Mouse (Mus musculus) lung, embryonic 15.5 days (tissue): ENCODE results near the gene Arhgef3. TPM values are rescaled to one million over a fixed set of nuclear protein-coding genes. Genes with fewer than 3 reads are reported as not detected.
"Not testable (repeated sequence)": the region's sequence is repeated elsewhere in the genome, so short reads cannot be mapped to it uniquely, and the experiment has no call there.

ENCODE experiments used
- ATAC-seq: fragments of 200-750 bp; cut with Nextera tagmentation; 2 replicates; pipeline ENCODE4 v1.8.0; 2017; ENCODE audit warnings: moderate number of reproducible peaks, borderline replicate concordance; ENCODE audit not compliant: low FRiP score, low TSS enrichment; ENCODE audit errors: extremely low read depth
- H3K27ac ChIP-seq: fragments of 300-500 bp; sonication (generic); 2 replicates; pipeline ENCODE4 v1.5.1; 2015; ENCODE audit warnings: moderate library complexity, mild to moderate bottlenecking, inconsistent platforms
- H3K27me3 ChIP-seq: fragments of 300-500 bp; sonication (generic); 2 replicates; pipeline ENCODE4 v1.6.1; 2015; ENCODE audit warnings: inconsistent platforms
- H3K36me3 ChIP-seq: fragments of 300-500 bp; sonication (generic); 2 replicates; pipeline ENCODE4 v1.6.1; 2015; ENCODE audit warnings: inconsistent platforms
- H3K4me1 ChIP-seq: fragments of 300-500 bp; sonication (generic); 2 replicates; pipeline ENCODE4 v1.6.1; 2015; ENCODE audit warnings: inconsistent platforms
- H3K4me2 ChIP-seq: fragments of 300-500 bp; sonication (generic); 2 replicates; pipeline ENCODE4 v1.6.1; 2015; ENCODE audit warnings: inconsistent platforms, mild to moderate bottlenecking, moderate library complexity
- H3K4me3 ChIP-seq: fragments of 300-500 bp; sonication (generic); 2 replicates; pipeline ENCODE4 v1.5.1; 2015; ENCODE audit warnings: mild to moderate bottlenecking, inconsistent platforms
- H3K9ac ChIP-seq: fragments of 300-500 bp; sonication (generic); 2 replicates; pipeline ENCODE4 v1.6.1; 2015; ENCODE audit warnings: inconsistent platforms
- H3K9me3 ChIP-seq: fragments of 300-500 bp; sonication (generic); 2 replicates; pipeline ENCODE4 v1.6.1; 2016; ENCODE audit warnings: inconsistent platforms
- WGBS: fragments of 180-500 bp; shearing (Covaris S2); methylation state at CpG from one replicate; pipeline ENCODE4 v1.1.7; 2015; 5-methylcytosine and 5-hydroxymethylcytosine counted together
- polyA plus RNA-seq: library from polyadenylated mRNA; unstranded; fragments of >200 nt; fragmentation: Nextera tagmentation; extraction: Ambion mirVana; gene quantifications from 2 replicates; pipeline ENCODE4 v1.2.1, GENCODE M21; 2015

Gene Arhgef3
- polyA plus RNA-seq, 1 experiment from 2014 or later, result 10.9 TPM

DNA sequence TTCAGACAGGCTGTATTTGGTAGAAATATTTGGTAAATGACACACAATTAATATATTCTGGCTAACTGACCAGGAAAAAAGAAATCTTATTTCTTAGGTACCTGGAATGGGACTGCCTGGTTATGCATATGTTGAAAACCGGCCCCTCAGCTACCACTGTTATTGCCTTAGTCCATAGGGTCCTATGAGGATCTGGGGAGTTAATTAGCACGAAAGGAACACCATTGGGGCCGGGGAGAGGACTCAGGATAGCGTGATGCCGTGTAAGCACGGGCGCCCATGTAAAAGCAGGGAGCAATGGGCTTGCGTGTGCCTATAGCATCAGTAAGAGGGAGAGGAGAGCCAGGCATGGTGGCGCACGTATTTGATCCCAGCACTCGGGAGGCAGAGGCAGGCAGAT is 85.2 kb downstream of the Arhgef3 start:
- Histone ChIP-seq H3K9me3 (no peaks in the 10 kb centered on the region), H3K27ac (no peak overlapping the region), H3K4me3 (no peak overlapping the region), H3K36me3 (no peaks in the 10 kb centered on the region), H3K4me1 (no peaks in the 10 kb centered on the region), H3K4me2 (no peak overlapping the region), H3K27me3 (no peaks in the 10 kb centered on the region), H3K9ac (no peak overlapping the region)
- no peak for ATAC-seq
- 94% methylated on average over 11 of the region's 11 CpGs for WGBS

DNA sequence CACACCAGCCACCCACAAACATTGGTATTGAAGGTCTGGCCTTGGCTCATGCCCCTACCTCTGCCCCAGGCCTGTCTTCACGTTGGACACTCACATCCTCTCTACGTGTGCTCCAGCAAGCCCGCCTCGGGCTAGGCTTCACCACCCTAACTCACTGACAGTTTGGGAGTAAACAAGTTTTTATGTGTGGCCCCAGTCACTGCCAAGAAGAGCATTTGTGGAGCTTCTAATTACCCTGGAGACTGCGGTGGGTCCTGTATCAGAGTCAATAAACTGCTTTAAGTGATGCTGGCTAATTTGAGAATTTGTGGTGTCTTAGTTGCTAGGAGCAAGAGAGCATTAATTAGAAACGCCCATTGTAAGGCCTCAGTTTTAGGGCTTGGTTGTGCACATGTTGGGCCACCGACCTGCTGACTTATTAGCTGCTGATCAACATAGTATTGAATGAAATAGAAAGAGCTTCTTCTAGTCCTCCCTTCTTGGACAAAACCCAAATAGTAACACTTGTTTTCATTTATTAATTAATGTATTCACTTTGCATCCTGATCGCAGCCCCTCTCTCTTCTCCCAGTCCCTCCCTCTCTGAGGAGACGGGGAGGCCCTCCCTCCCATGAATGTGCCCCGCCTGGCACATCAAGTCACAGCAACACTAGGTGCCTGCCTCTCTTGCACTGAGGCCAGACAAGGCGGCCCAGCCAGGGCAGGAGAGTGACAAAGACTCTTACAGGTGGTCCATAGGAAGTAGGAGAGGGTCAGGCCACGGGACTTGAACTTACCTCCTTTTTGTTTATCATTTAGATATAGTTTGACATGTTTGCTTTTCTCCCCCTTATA is 86.3 kb downstream of the Arhgef3 start:
- Histone ChIP-seq H3K9ac (no peak overlapping the region), H3K4me3 (no peak overlapping the region), H3K4me1 (no peaks in the 10 kb centered on the region), H3K27me3 (no peaks in the 10 kb centered on the region), H3K27ac (no peak overlapping the region), H3K36me3 (no peaks in the 10 kb centered on the region), H3K9me3 (no peaks in the 10 kb centered on the region), H3K4me2 (no peak overlapping the region)
- no peak for ATAC-seq
- 68% methylated on average over 12 of the region's 12 CpGs for WGBS

DNA sequence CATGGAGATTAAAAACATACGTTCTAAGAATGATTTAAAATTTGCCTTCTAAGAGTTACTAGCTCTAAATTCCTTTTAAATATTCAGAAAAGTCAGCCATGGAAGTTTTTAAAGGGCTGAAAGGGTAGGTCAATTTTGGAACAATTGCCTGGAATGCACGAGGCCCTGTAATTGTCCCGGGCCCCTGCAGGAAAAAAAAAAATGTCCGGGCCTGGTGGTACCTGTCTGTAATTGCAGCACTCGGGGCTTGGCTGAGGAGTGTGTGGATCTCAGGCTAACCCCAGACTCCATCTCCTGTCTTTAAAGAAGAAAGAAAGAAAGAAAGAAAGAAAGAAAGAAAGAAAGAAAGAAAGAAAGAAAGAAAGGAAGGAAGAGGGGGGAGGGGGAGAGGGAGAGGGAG is 87.1 kb downstream of the Arhgef3 start:
- no peaks in the 10 kb centered on the region for H3K4me1 ChIP-seq
- H3K9me3 ChIP-seq, result no peaks in the 10 kb centered on the region
- H3K27ac ChIP-seq, result no peak overlapping the region
- H3K9ac ChIP-seq, result no peak overlapping the region
- 46% methylated on average over 5 of the region's 5 CpGs for WGBS
- no peak overlapping the region for H3K4me2 ChIP-seq
- ATAC-seq, result no peak
- H3K36me3 ChIP-seq, result no peaks in the 10 kb centered on the region
- no peaks in the 10 kb centered on the region for H3K27me3 ChIP-seq
- H3K4me3 ChIP-seq, result no peak overlapping the region

DNA sequence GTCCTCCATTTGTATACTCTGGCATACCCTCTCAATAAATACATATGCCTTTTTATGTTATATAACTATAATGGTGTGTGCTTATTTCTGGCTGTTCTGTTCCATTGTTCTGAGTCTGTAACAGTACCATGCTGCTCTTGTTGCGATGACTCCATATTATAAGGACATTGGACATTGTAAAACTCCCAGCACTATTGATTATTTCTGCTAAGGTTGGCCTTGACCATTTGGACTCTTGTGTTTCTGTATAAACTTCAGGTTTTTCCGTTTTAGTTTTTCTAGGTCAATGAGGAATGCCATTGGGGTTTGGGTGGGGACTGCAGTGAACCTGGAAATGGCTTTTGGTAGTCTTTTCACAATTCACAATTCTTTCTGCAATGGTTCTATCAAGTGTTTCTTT is 90.0 kb downstream of the Arhgef3 start:
- Histone ChIP-seq H3K4me3 (no peak overlapping the region), H3K27ac (no peak overlapping the region), H3K27me3 (no peaks in the 10 kb centered on the region), H3K36me3 (no peaks in the 10 kb centered on the region), H3K4me2 (no peak overlapping the region), H3K9ac (no peak overlapping the region), H3K4me1 (no peaks in the 10 kb centered on the region), H3K9me3 (no peaks in the 10 kb centered on the region)
- no peak for ATAC-seq
- 86% methylated on average over 2 of the region's 2 CpGs for WGBS

DNA sequence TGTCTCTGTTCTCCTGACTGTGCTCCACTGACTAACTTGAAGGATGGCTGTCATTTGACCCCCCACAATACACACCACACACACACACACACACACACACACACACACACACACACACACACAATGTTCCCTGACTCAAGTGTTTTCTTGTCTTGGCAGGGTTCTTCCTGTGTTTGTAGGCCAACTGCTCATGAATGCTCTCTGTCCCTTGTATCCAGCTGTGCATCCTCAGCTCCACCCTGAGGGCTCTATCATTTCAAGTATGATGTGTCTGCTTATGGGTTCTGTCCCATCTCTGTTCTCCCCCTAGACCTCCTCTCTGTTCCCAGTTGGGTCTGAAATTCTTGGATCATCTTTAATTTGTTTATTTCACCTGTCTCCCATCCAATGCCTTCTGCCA is 91.7 kb downstream of the Arhgef3 start:
- no peak for ATAC-seq
- H3K9ac ChIP-seq, result no peak overlapping the region
- H3K27ac ChIP-seq, result no peak overlapping the region
- H3K9me3 ChIP-seq, result no peaks in the 10 kb centered on the region
- no peaks in the 10 kb centered on the region for H3K4me1 ChIP-seq
- H3K4me2 ChIP-seq, result no peak overlapping the region
- H3K36me3 ChIP-seq, result no peaks in the 10 kb centered on the region
- no peaks in the 10 kb centered on the region for H3K27me3 ChIP-seq
- H3K4me3 ChIP-seq, result no peak overlapping the region

DNA sequence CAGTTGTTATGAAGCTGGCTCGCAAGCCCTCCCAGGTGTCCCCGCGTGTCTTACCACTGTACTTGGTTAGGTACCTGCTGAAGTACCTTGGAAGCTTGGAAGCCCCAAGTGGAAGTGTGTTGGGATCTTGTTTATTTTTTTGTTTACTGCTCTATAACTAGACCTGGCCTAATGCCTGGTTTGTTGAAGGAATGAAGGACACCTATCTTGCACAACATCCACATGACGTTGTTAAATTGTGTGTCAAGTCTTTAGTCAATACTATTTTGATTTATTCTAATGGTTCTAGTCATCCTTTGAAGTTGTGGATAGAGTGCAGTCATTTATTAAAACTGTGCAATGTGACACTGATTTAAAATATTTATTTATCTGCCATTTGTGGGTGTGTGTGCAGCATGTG is 94.8 kb downstream of the Arhgef3 start:
- H3K4me1 ChIP-seq, result no peaks in the 10 kb centered on the region
- no peak overlapping the region for H3K4me2 ChIP-seq
- no peak overlapping the region for H3K27ac ChIP-seq
- ATAC-seq, result no peak
- no peaks in the 10 kb centered on the region for H3K9me3 ChIP-seq
- H3K27me3 ChIP-seq, result no peaks in the 10 kb centered on the region
- no peak overlapping the region for H3K4me3 ChIP-seq
- H3K36me3 ChIP-seq, result no peaks in the 10 kb centered on the region
- 95% methylated on average over 4 of the region's 4 CpGs for WGBS
- H3K9ac ChIP-seq, result no peak overlapping the region

DNA sequence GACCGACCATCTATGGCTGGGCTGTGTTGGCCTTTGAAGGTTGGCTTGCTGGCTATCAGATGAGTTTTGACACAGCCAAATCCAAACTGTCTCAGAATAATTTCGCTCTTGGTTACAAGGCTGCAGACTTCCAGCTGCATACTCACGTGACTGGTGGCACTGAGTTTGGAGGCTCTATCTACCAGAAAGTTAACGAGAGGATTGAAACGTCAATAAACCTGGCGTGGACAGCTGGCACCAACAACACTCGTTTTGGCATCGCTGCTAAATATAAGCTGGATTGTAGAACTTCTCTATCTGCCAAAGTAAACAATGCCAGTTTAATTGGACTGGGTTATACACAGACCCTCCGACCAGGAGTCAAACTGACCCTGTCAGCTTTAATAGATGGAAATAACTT is 96.1 kb downstream of the Arhgef3 start:
- WGBS, result 50% methylated on average over 9 of the region's 9 CpGs
- not testable (repeated sequence) for H3K9ac ChIP-seq, H3K9me3 ChIP-seq

DNA sequence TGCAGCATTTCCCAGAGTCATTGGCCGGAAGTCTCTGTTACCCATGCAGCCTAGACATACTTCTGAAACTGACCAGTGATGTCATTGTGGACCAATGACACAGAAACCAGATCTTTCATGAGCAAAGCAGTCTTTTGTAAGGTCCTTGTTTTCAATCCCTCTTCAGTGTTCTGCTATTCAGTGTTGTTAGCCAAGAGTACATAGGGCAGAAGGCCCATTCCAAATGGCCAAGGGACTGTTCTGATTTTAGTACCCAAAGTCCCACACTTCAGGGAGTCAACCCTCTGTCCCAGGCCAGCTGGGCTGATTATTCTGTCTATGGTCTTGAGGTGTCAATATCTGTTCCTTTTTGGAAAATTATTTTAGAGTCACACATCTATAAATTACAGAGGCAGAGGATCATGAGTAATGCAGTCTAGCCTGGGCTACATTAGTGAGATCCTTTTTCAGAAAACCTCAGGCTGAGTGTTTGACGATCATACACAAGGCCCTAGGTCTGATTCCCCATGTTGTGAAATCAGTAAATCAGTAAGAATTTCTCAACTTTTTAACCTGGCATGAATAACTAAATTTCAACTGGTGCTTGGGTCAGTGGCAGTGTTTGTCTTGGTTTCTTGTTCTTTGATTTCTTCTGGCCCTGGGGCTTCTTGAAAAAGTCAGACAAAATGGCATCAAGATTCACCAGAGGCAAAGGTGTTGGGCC is 97.2 kb downstream of the Arhgef3 start:
- Histone ChIP-seq H3K4me1 (no peaks in the 10 kb centered on the region), H3K27me3 (no peaks in the 10 kb centered on the region), H3K4me2 (no peak overlapping the region), H3K36me3 (no peaks in the 10 kb centered on the region), H3K9me3 (no peaks in the 10 kb centered on the region), H3K9ac (no peak overlapping the region), H3K4me3 (no peak overlapping the region), H3K27ac (no peak overlapping the region)
- ATAC-seq, result no peak
- WGBS, result 84% methylated on average over 2 of the region's 2 CpGs

More for the DNA sequence above, 96.1 kb downstream of the Arhgef3 start:
- H3K4me2 ChIP-seq, H3K4me3 ChIP-seq, H3K36me3 ChIP-seq, H3K4me1 ChIP-seq, H3K27ac ChIP-seq, H3K27me3 ChIP-seq, ATAC-seq: not testable (repeated sequence)

DNA sequence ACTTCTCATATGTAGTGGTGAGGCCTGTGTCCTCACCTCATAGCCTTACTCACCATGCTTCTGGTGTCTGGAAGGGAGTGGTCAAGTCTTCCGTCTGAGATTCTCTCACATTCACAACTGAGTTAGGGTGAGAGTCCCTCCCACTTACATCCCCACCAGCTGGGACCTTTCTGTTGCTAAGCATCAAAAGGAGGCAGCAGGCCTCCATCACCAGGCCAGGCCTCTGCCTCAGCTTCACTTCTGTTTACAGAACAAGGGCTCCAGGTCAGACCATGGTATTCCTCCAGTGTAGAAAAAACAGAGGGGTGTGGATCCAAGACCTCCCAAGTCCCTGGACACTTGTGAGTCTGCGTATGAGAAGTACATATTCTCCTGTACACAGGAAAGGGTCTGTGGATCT is 99.5 kb downstream of the Arhgef3 start:
- Histone ChIP-seq H3K36me3 (no peaks in the 10 kb centered on the region), H3K9me3 (no peaks in the 10 kb centered on the region), H3K9ac (no peak overlapping the region), H3K27me3 (no peaks in the 10 kb centered on the region), H3K27ac (no peak overlapping the region), H3K4me1 (no peaks in the 10 kb centered on the region), H3K4me2 (no peak overlapping the region), H3K4me3 (no peak overlapping the region)
- no peak for ATAC-seq
- WGBS, result 39% methylated on average over 2 of the region's 2 CpGs

DNA sequence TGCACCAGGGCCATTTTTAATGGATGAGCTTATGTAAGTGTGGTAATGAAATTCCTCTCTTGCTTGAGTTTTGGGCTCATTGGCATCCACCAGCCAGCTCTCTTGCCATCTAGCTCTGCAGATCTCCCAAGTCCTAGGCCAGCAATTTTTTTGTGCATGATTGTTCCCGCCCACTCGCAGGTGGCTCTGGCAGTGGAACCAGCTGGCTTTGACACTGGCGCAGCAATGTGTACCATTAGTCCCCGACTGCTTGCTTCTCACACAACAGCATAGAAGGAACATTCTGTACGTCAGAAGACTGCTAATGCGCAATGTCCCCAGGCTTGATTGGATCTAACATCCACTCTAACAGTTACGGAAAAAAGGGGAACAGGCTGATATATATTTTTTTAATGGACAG is 105.0 kb downstream of the Arhgef3 start:
- Histone ChIP-seq H3K4me3 (no peak overlapping the region), H3K36me3 (no peaks in the 10 kb centered on the region), H3K4me1 (no peaks in the 10 kb centered on the region), H3K9ac (no peak overlapping the region), H3K27me3 (no peaks in the 10 kb centered on the region), H3K27ac (no peak overlapping the region), H3K4me2 (no peak overlapping the region), H3K9me3 (no peaks in the 10 kb centered on the region)
- no peak for ATAC-seq
- WGBS, result 74% methylated on average over 7 of the region's 7 CpGs

DNA sequence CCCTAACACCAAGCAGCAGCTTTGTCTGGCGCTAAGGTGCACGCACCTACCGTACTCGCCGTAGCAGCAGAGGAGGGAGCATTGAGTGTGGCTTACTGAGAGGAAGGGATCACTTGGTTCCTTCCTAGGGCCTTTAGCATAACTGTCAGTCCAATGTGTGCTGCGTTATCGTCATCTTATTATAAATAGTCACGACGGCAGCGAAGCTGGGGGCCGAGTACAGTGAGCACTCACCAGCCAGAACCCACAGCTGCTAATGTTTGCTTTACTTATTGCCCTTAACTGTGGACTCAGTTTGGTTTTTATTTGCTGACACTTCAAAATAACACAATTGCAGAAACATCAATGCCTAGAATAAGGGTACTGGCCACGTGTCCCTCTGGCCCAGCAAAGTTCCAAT is 105.6 kb downstream of the Arhgef3 start:
- H3K9me3 ChIP-seq, result no peaks in the 10 kb centered on the region
- WGBS, result 51% methylated on average over 12 of the region's 12 CpGs
- no peak for ATAC-seq
- H3K4me2 ChIP-seq, result no peak overlapping the region
- no peak overlapping the region for H3K9ac ChIP-seq
- H3K4me1 ChIP-seq, result no peaks in the 10 kb centered on the region
- no peak overlapping the region for H3K27ac ChIP-seq
- no peaks in the 10 kb centered on the region for H3K27me3 ChIP-seq
- H3K36me3 ChIP-seq, result no peaks in the 10 kb centered on the region
- H3K4me3 ChIP-seq, result no peak overlapping the region

DNA sequence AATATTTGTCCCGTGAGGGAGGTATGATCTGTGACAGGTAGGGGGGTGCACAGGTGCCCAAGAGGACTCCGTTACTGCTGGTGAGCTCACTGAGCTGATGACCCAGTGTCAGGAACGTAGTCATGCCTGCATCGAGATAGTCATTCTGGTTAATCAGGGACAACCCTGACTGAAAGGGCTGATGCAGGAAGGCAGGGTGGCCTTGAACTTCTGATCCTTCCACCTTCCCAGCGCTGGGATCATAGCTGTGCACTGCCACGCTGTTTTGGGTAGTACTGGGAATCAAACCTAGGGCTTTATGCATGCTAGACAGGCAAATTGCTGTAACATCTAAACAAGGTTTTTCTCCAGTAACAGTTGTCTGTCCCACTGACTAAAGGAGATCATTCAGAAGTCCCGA is 109.9 kb downstream of the Arhgef3 start:
- no peak overlapping the region for H3K4me3 ChIP-seq
- no peaks in the 10 kb centered on the region for H3K9me3 ChIP-seq
- H3K4me2 ChIP-seq, result no peak overlapping the region
- H3K36me3 ChIP-seq, result no peaks in the 10 kb centered on the region
- H3K27me3 ChIP-seq, result no peaks in the 10 kb centered on the region
- ATAC-seq, result no peak
- H3K9ac ChIP-seq, result no peak overlapping the region
- no peak overlapping the region for H3K27ac ChIP-seq
- H3K4me1 ChIP-seq, result no peaks in the 10 kb centered on the region
- WGBS, result 87% methylated on average over 7 of the region's 7 CpGs
